Mouse (Mus musculus) forebrain, embryonic 15.5 days (tissue): Measurements from ENCODE around the gene Cdk6. TPM values are rescaled to one million over a fixed set of nuclear protein-coding genes. Genes with fewer than 3 reads are reported as not detected.

Source experiments
- ATAC-seq: fragments of 200-750 bp; cut with Nextera tagmentation; replicated peaks from 2 replicates; pipeline ENCODE4 v1.8.0; 2017; ENCODE audit warnings: mild to moderate bottlenecking, moderate TSS enrichment, moderate library complexity
- H3K27ac ChIP-seq: fragments of 300-500 bp; sonication (generic); replicated peaks from 2 replicates; pipeline ENCODE4 v1.5.1; 2015; ENCODE audit warnings: mild to moderate bottlenecking, inconsistent platforms
- H3K27me3 ChIP-seq: fragments of 300-500 bp; sonication (generic); 2 replicates; pipeline ENCODE4 v1.6.1; 2015; ENCODE audit warnings: inconsistent platforms
- H3K36me3 ChIP-seq: fragments of 300-500 bp; sonication (generic); 2 replicates; pipeline ENCODE4 v1.6.1; 2015; ENCODE audit warnings: mild to moderate bottlenecking, inconsistent platforms
- H3K4me1 ChIP-seq: fragments of 300-500 bp; sonication (generic); 2 replicates; pipeline ENCODE4 v1.6.1; 2015; ENCODE audit warnings: inconsistent platforms
- H3K4me2 ChIP-seq: fragments of 300-500 bp; sonication (generic); replicated peaks from 2 replicates; pipeline ENCODE4 v1.6.1; 2015; ENCODE audit warnings: mild to moderate bottlenecking, inconsistent platforms
- H3K4me3 ChIP-seq: fragments of 300-500 bp; sonication (generic); 2 replicates; pipeline ENCODE4 v1.5.1; 2015; ENCODE audit warnings: mild to moderate bottlenecking, inconsistent platforms
- H3K9ac ChIP-seq: fragments of 300-500 bp; sonication (generic); replicated peaks from 2 replicates; pipeline ENCODE4 v1.6.1; 2015; ENCODE audit warnings: mild to moderate bottlenecking, inconsistent platforms
- H3K9me3 ChIP-seq: fragments of 300-500 bp; sonication (generic); 2 replicates; pipeline ENCODE4 v1.6.1; 2016; ENCODE audit warnings: inconsistent platforms
- WGBS: fragments of 180-500 bp; shearing (Covaris S2); methylation state at CpG from one replicate; pipeline ENCODE4 v1.1.7; 2015; ENCODE audit warnings: mixed read lengths; 5-methylcytosine and 5-hydroxymethylcytosine counted together
- polyA plus RNA-seq: library from polyadenylated mRNA; unstranded; fragments of >200 nt; fragmentation: Nextera tagmentation; extraction: Ambion mirVana; gene quantifications from 2 replicates; pipeline ENCODE4 v1.2.1, GENCODE M21; 2015

The Cdk6 gene
- polyA plus RNA-seq, 1 experiment from 2014 or later = 30.8 TPM

- Histone ChIP-seq H3K4me2 (no peak overlapping the region), H3K27ac (no peak overlapping the region), H3K4me1 (peaks cover 15% of the 10 kb centered on the region; the same call in 1 of the 2 replicates), H3K36me3 (no peaks in the 10 kb centered on the region), H3K27me3 (no peaks in the 10 kb centered on the region), H3K9ac (no peak overlapping the region), H3K9me3 (no peaks in the 10 kb centered on the region), H3K4me3 (no peak overlapping the region)
- 90% methylated on average over 3 of the region's 3 CpGs for WGBS
- ATAC-seq = no peak
These were observed 11.0 kb downstream of the Cdk6 start for GRCm38 (mm10) chr5:3352314-3352713.

GRCm38 (mm10) chr5:3352827-3353226 is 11.5 kb downstream of the Cdk6 start:
- Histone ChIP-seq H3K27me3 (no peaks in the 10 kb centered on the region), H3K9me3 (no peaks in the 10 kb centered on the region), H3K36me3 (no peaks in the 10 kb centered on the region), H3K4me3 (no peak overlapping the region), H3K27ac (no peak overlapping the region), H3K9ac (no peak overlapping the region), H3K4me2 (no peak overlapping the region), H3K4me1 (peaks cover 15% of the 10 kb centered on the region; the same call in 1 of the 2 replicates)
- ATAC-seq = no peak
- WGBS = 93% methylated on average over 3 of the region's 3 CpGs

DNA sequence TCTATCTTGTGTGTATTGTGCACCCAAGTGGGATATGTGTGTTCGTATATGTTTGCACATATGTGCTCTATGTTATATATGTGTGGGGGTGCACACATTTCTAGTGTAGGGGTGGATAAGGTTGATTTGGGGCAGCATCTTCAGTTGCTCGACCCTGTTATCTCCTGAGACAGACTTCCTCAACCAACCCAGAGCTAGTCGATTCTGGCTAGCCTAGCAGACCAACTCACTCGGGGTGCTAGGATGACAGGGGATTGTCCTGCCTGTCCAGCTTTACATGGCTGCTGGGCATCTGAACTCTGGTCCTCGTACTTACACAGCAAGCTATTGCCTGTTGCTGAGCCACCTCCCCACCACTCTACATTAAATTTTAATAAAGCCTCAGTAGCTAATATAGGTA is 13.0 kb downstream of the Cdk6 start:
- Histone ChIP-seq H3K36me3 (no peaks in the 10 kb centered on the region), H3K9me3 (no peaks in the 10 kb centered on the region), H3K4me1 (peaks cover 15% of the 10 kb centered on the region; the same call in 1 of the 2 replicates), H3K27me3 (no peaks in the 10 kb centered on the region), H3K9ac (no peak overlapping the region), H3K4me2 (no peak overlapping the region), H3K4me3 (no peak overlapping the region), H3K27ac (no peak overlapping the region)
- no peak for ATAC-seq
- 85% methylated on average over 5 of the region's 5 CpGs for WGBS

GRCm38 (mm10) chr5:3355032-3355536 is 13.8 kb downstream of the Cdk6 start:
- H3K4me3 ChIP-seq = no peak overlapping the region
- ATAC-seq = peak; percentile 59
- WGBS = 89% methylated on average over 12 of the region's 12 CpGs

DNA sequence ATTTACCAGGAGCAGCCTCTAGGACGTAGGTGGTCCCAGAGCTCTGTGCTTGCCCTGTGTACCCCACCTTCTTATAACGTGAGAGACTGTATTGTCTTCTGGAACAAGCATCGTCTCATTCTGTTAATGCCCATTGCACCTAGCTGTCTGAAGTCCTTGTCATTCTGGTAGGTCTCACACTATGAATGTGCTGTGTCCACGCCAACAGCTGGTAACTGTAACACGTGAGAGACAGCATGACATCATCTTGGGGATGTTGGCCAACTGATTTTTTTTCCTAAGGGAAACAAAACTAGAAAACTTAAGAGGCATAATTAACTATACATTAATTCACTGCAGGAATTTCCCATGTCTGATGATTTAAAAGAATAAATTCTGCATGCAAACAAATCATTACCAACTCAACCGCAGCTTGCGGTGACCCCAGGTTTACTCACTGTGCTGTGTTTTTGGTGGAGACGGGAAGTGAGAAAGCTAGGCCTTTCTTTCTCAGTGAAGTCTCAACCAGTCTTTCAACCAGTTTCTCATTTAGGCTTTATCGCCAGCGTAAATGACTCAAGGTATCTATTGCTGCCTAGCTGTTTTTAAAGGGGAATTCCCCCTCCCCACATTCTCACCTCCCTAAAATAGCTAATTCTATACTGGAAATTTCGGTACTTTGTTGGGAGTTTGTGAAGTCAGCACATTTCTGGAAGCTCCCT is 14.4 kb downstream of the Cdk6 start:
- Histone ChIP-seq H3K27ac (peak overlapping the region; percentile 13), H3K27me3 (no peaks in the 10 kb centered on the region), H3K9ac (no peak overlapping the region), H3K4me2 (no peak overlapping the region), H3K4me1 (peaks cover 15% of the 10 kb centered on the region; the same call in 1 of the 2 replicates), H3K9me3 (no peaks in the 10 kb centered on the region), H3K4me3 (no peak overlapping the region), H3K36me3 (no peaks in the 10 kb centered on the region)
- peak; percentile 84 for ATAC-seq
- 32% methylated on average over 11 of the region's 11 CpGs for WGBS

More at GRCm38 (mm10) chr5:3355032-3355536, 13.8 kb downstream of the Cdk6 start:
- Histone ChIP-seq H3K4me2 (no peak overlapping the region), H3K27me3 (no peaks in the 10 kb centered on the region), H3K4me1 (peaks cover 15% of the 10 kb centered on the region; the same call in 1 of the 2 replicates), H3K9ac (no peak overlapping the region), H3K36me3 (no peaks in the 10 kb centered on the region), H3K27ac (peak overlapping the region; percentile 13), H3K9me3 (no peaks in the 10 kb centered on the region)

DNA sequence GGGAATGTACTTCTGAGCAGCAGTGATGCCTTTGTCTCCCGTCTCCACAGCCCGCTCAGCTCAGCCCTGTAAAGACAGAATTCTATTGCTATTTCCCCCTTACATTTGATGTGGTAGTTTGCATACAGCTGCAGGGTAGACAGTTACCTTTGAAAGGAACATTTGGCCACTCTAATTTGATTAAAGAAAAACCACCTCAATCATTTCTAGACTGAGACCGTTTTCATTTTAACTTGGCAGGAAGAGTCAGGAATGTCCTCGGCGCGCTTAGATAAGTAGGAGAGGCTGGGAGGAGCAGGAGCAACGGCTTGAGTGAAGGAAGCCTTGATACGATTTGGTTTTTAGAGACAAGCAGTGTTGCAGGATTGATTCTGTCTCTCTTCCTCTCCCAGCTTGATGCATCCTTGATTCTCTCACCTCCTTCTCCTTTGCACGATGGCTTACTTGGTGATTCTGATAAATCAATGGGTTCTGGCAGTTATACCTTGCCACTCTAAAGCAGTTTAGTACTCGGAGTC is 15.0 kb downstream of the Cdk6 start:
- 0 out of 2 replicates have a peak, but pooled peaks have one; percentile 24 for ATAC-seq
- no peak overlapping the region for H3K4me3 ChIP-seq
- peaks cover 15% of the 10 kb centered on the region; the same call in 1 of the 2 replicates for H3K4me1 ChIP-seq
- H3K9ac ChIP-seq = no peak overlapping the region
- WGBS = 46% methylated on average over 10 of the region's 10 CpGs
- H3K27ac ChIP-seq = peak overlapping the region; percentile 13
- H3K9me3 ChIP-seq = no peaks in the 10 kb centered on the region
- H3K36me3 ChIP-seq = no peaks in the 10 kb centered on the region
- no peaks in the 10 kb centered on the region for H3K27me3 ChIP-seq
- 0 out of 2 replicates have a peak overlapping the region, but pooled peaks have one; percentile 6 for H3K4me2 ChIP-seq

- H3K4me1 ChIP-seq = peaks cover 15% of the 10 kb centered on the region; the same call in 1 of the 2 replicates
- H3K36me3 ChIP-seq = no peaks in the 10 kb centered on the region
- H3K27ac ChIP-seq = no peak overlapping the region
- no peaks in the 10 kb centered on the region for H3K27me3 ChIP-seq
- no peak for ATAC-seq
- H3K4me3 ChIP-seq = no peak overlapping the region
- no peaks in the 10 kb centered on the region for H3K9me3 ChIP-seq
- H3K9ac ChIP-seq = no peak overlapping the region
- no peak overlapping the region for H3K4me2 ChIP-seq
- 95% methylated on average over 6 of the region's 6 CpGs for WGBS
These were observed 16.2 kb downstream of the Cdk6 start for GRCm38 (mm10) chr5:3357496-3357895.

DNA sequence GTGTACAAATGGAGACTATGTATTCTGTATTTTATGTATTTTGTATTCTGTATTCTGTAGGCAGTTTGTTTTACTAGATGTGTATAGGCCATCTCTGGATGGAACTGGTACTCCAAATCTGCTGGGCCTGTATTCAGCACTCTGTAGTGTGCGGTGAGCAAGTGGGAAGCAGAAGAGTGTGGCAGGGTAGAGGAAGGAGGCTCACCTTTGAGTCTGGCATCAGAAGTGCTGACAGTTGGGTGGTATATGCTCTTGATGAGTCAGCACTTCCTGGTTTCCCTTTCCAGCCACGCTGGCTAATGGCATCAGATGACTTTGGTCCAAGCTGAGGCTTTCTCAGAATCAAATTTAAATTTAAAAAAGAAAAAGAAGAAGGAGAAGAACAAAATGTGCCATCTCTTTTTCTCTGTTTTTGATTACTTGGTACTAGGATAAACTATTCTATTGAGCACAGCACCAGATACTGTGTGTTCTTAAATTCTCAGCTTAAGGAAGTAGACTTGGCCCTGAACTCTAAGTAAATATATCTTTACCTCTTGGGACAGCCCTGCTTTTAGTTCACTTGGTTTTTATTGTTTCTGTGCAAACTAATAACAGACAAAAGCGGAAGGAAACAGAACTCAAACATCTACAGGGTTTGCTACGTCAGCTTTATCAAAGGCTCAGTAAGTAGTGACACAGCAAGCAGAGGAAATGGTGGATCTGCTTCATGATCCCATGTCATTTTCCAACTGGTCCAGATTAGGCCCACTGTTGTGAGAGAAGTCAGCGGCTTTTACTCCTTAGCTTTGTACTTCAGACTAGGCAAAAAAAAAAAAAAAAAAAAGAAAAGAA is 17.6 kb downstream of the Cdk6 start:
- Histone ChIP-seq H3K4me2 (no peak overlapping the region), H3K4me1 (peaks cover 15% of the 10 kb centered on the region; the same call in 1 of the 2 replicates), H3K4me3 (no peak overlapping the region), H3K27me3 (no peaks in the 10 kb centered on the region), H3K9me3 (no peaks in the 10 kb centered on the region), H3K27ac (no peak overlapping the region), H3K36me3 (no peaks in the 10 kb centered on the region), H3K9ac (no peak overlapping the region)
- WGBS = 86% methylated on average over 5 of the region's 5 CpGs
- ATAC-seq = no peak

DNA sequence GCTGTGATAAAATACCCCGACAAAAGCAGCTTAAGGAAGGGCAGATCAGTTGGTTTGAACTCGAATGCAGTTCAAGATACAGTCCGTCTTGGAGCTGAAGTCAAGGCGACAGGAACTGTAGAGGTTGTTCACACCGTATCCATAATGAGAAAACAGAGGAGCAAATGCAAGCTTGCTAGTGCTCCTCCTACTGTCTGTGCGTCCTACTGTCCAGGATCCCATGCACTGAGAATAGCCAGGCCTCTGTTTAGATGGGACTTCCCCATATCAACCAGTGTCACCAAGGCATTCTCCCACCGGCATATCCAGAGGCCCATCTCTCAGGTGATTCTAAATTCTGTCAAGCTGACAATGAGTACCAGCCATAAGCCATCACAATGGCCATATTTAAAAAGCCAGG is 18.6 kb downstream of the Cdk6 start:
- Histone ChIP-seq H3K9me3 (no peaks in the 10 kb centered on the region), H3K4me2 (no peak overlapping the region), H3K27ac (no peak overlapping the region), H3K4me3 (no peak overlapping the region), H3K4me1 (peaks cover 15% of the 10 kb centered on the region; the same call in 1 of the 2 replicates), H3K27me3 (no peaks in the 10 kb centered on the region), H3K36me3 (no peaks in the 10 kb centered on the region), H3K9ac (no peak overlapping the region)
- WGBS = 82% methylated on average over 7 of the region's 7 CpGs
- ATAC-seq = no peak

- 98% methylated on average over 5 of the region's 5 CpGs for WGBS
- peaks cover 3% of the 10 kb centered on the region; the same call in 1 of the 2 replicates for H3K4me1 ChIP-seq
- no peak overlapping the region for H3K4me2 ChIP-seq
- ATAC-seq = no peak
- H3K4me3 ChIP-seq = no peak overlapping the region
- no peaks in the 10 kb centered on the region for H3K36me3 ChIP-seq
- H3K27ac ChIP-seq = no peak overlapping the region
- H3K9ac ChIP-seq = no peak overlapping the region
- H3K27me3 ChIP-seq = no peaks in the 10 kb centered on the region
- no peaks in the 10 kb centered on the region for H3K9me3 ChIP-seq
These were observed 20.0 kb downstream of the Cdk6 start for GRCm38 (mm10) chr5:3361252-3361651.

DNA sequence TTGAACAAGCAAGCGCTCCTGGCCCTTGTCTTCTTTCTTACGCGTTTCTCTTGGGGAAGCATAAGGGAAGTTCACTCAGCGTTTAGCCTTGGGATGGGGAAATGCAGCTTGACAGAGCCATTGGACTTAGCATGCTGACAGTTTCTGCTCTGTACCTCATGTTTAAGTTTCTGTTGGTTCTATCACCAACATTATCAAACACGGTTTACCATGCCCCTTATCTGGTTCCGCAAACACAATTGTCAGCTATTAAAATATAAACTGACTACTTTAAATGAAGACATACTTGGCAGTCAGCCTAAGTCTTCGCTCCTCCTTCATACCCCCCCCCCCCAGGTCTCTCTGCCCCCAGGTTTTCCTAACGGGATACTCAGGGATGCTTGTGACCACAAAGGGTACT is 20.8 kb downstream of the Cdk6 start:
- no peak overlapping the region for H3K4me2 ChIP-seq
- no peak overlapping the region for H3K27ac ChIP-seq
- H3K9ac ChIP-seq = no peak overlapping the region
- H3K27me3 ChIP-seq = no peaks in the 10 kb centered on the region
- H3K9me3 ChIP-seq = no peaks in the 10 kb centered on the region
- H3K4me1 ChIP-seq = no peaks in the 10 kb centered on the region
- H3K4me3 ChIP-seq = no peak overlapping the region
- 85% methylated on average over 8 of the region's 8 CpGs for WGBS
- H3K36me3 ChIP-seq = no peaks in the 10 kb centered on the region
- no peak for ATAC-seq
